Mouse (Mus musculus) liver, embryonic 16.5 days (tissue): Measurements from ENCODE around the gene Whamm. TPM values are rescaled to one million over a fixed set of nuclear protein-coding genes. Genes with fewer than 3 reads are reported as not detected.

Experiments used
- ATAC-seq: fragments of 200-750 bp; cut with Nextera tagmentation; 2 replicates; pipeline ENCODE4 v1.8.0; 2017; ENCODE audit warnings: low read depth, mild to moderate bottlenecking, moderate number of reproducible peaks, moderate library complexity
- H3K27ac ChIP-seq: fragments of 300-500 bp; sonication (generic); 2 replicates; pipeline ENCODE4 v1.5.1; 2014; ENCODE audit warnings: mild to moderate bottlenecking, low read length
- H3K27me3 ChIP-seq: fragments of 300-500 bp; sonication (generic); 2 replicates; pipeline ENCODE4 v1.6.1; 2014; ENCODE audit warnings: low read depth, low read length, mixed read lengths; ENCODE audit not compliant: control insufficient read depth, insufficient read depth
- H3K36me3 ChIP-seq: fragments of 300-500 bp; sonication (generic); 2 replicates; pipeline ENCODE4 v1.6.1; 2014; ENCODE audit warnings: mild to moderate bottlenecking; ENCODE audit not compliant: control insufficient read depth, insufficient read depth
- H3K4me1 ChIP-seq: fragments of 300-500 bp; sonication (generic); 2 replicates; pipeline ENCODE4 v1.6.1; 2014; ENCODE audit warnings: low read depth, low read length, mixed read lengths; ENCODE audit not compliant: control insufficient read depth
- H3K4me2 ChIP-seq: fragments of 300-500 bp; sonication (generic); 2 replicates; pipeline ENCODE4 v1.6.1; 2014; ENCODE audit warnings: low read depth, low read length, mixed read lengths
- H3K4me3 ChIP-seq: fragments of 300-500 bp; sonication (generic); 2 replicates; pipeline ENCODE4 v1.5.1; 2014; ENCODE audit warnings: low read depth, mild to moderate bottlenecking, low read length
- H3K9ac ChIP-seq: fragments of 300-500 bp; sonication (generic); 2 replicates; pipeline ENCODE4 v1.6.1; 2014; ENCODE audit warnings: low read depth, low read length
- H3K9me3 ChIP-seq: fragments of 300-500 bp; sonication (generic); replicated peaks from 2 replicates; pipeline ENCODE4 v1.6.1; 2016; ENCODE audit warnings: low read length; ENCODE audit not compliant: control insufficient read depth
- WGBS: fragments of 180-500 bp; shearing (Covaris S2); extraction: QIAGEN DNeasy Blood & Tissue Kit; methylation state at CpG from one replicate; pipeline ENCODE4 v1.1.7; 2014; ENCODE audit not compliant: insufficient replicate concordance; 5-methylcytosine and 5-hydroxymethylcytosine counted together
- polyA plus RNA-seq: library from polyadenylated mRNA; unstranded; fragments of >200 nt; fragmentation: Nextera tagmentation; extraction: Ambion mirVana; gene quantifications from 2 replicates; pipeline ENCODE4 v1.2.1, GENCODE M21; 2015

Whamm gene
- polyA plus RNA-seq, 1 experiment from 2014 or later = 2.4 TPM

DNA sequence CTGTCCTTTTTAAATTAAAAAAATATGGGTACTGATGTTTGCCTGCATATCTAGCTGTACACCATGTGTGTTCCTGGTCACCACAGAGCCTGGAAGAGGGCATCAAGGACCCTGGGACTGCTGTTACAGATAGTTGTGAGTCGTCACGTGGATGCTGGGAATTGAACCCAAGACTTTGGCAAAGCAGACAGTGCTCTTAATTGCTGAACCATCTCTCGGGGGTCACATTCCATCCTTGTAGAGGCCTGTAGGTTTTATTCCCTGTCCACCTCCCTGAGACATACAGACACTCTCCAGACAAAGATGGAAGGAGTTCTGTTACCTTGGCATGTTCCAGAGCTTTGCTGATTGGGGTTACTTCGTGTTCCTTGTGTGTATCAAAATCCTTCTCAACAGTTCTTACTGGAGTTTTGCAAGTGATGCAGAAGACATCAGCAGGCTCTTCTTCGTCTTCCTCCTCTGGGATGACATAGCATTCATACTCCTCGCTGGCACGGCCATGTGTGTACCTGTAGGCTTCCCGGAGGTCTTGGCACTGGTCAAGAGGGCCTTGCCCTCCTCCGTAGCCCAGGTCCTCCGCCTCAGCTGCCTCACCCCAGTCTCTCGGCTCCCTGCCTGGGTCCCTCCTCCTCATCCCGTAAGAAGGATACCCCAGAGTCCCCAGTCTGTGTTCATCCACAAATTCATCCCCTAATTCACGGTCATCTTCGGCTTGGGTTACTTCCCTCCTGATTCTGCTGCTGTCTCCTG, 11.7 kb upstream of the Whamm start:
- ATAC-seq = no peak
- Histone ChIP-seq H3K36me3 (no peaks in the 10 kb centered on the region), H3K4me2 (no peak overlapping the region), H3K4me1 (no peaks in the 10 kb centered on the region), H3K9ac (no peak overlapping the region), H3K4me3 (no peak overlapping the region), H3K9me3 (no peaks in the 10 kb centered on the region), H3K27ac (no peak overlapping the region), H3K27me3 (no peaks in the 10 kb centered on the region)
- WGBS = 70% methylated on average over 14 of the region's 14 CpGs

DNA sequence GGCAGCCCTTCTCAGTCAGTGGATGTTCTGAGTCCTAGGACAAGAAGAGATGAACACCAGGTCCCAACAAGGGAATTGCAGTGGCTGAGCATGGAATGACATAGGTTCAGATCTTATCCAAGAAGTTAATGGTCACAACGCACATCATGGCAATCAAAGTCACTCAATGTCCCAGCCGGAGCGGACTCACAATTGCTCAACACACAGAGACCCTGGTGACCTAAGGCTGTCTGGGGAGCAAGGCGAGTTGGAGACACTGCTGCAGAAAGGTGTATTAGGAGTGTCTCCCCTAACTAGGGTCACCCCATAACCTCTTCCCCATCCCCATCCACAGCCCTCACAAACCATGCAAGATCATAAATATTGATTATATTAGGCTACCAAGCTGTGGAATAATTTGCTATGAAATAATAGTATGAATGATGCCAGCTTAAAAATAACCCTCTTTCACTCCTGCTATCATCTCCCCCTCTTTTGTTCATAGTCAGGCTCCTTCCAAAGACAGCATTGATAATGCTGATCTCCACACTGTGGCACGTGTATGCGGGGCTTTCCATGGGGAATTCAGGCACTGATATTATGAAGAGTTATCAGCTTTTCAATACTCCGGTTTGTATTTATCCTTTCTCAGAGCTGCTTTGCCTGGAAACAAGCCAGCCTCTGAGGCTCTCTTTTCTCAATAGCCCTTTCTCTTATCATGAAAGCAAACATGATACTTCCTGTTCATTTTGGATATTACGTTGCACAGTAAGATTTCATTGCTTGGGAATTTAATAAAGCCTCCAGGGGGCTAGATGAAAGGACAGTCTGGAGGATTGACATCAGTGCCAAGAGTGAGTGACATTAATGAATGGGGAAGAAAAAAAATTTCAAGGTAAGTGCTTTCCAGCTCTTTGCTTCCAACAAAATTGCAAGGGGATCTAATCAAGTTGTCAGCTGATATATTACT, 10.7 kb upstream of the Whamm start:
- 57% methylated on average over 8 of the region's 8 CpGs for WGBS
- Histone ChIP-seq H3K36me3 (no peaks in the 10 kb centered on the region), H3K9me3 (no peaks in the 10 kb centered on the region), H3K27me3 (no peaks in the 10 kb centered on the region), H3K9ac (no peak overlapping the region), H3K27ac (no peak overlapping the region), H3K4me1 (no peaks in the 10 kb centered on the region), H3K4me2 (no peak overlapping the region), H3K4me3 (no peak overlapping the region)
- ATAC-seq = no peak

DNA sequence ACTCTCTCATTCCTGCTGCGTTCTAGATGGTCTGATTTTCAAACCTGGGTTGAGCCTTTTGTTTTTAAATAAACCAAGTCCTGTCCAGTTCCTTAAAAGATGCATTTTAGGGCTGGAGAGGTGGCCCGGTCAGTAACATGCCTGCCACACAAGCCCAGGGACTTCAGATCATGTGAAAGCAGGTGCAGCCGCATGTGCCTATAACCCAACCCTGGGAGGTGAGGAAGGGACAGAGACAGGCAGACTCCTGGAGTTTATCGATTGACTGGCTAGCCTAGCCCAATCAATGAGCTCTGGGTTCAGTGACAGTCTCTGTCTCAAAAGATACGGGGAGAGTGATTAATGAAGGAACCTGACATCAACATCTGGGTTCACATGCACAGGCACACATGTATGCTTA, 9.9 kb upstream of the Whamm start:
- 71% methylated on average over 5 of the region's 5 CpGs for WGBS
- Histone ChIP-seq H3K27me3 (no peaks in the 10 kb centered on the region), H3K27ac (no peak overlapping the region), H3K4me1 (no peaks in the 10 kb centered on the region), H3K9ac (no peak overlapping the region), H3K36me3 (no peaks in the 10 kb centered on the region), H3K4me3 (no peak overlapping the region), H3K4me2 (no peak overlapping the region), H3K9me3 (no peaks in the 10 kb centered on the region)
- no peak for ATAC-seq

DNA sequence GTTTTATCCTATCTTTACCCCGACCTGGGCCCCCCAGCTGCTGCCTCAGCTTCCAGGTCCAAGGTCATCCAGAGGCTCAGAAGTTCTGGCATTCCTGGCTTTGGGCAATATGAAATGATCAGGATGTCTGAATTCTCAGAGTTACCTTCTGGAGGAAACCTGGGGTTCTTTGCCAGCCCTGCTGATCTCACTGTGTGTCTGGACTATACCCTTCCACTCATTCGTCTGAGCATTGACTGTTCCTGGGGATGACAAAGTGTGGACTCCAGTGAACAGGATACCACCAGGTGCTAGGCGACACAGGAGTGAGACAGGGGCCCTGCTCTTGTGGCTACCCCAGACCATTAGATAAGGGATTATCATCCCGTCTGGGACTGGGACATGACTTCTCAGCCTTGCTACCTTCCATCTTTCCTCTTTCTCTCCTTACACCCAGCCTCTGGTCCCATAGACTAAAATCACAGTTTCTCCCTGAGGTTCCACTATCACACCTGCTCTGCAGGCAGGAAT, 7.5 kb upstream of the Whamm start:
- ATAC-seq = no peak
- Histone ChIP-seq H3K36me3 (no peaks in the 10 kb centered on the region), H3K9ac (no peak overlapping the region), H3K4me3 (no peak overlapping the region), H3K4me1 (no peaks in the 10 kb centered on the region), H3K4me2 (no peak overlapping the region), H3K27ac (no peak overlapping the region), H3K9me3 (no peaks in the 10 kb centered on the region), H3K27me3 (no peaks in the 10 kb centered on the region)
- WGBS = 37% methylated on average over 4 of the region's 4 CpGs

DNA sequence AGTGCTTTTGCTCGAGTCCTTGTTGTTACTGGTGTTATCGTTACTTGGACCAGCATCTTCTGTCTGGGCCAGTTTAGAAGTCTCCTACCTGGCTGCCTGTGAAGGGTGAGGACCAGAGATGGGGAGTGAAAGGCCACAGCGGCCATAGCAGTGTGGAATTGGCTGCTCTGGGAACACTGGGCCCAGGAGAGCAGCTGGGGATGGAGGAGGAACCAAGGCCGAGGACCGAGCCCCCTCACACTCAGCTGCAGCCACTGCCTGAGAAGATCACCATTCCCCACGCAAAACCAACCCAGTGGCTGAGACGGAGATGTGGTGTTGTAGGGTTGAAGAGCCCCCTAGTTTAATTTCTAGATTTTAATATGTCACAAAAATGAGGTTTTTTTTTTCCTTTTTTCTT, 6.3 kb upstream of the Whamm start:
- Histone ChIP-seq H3K4me2 (no peak overlapping the region), H3K9me3 (no peaks in the 10 kb centered on the region), H3K27ac (no peak overlapping the region), H3K9ac (no peak overlapping the region), H3K4me1 (no peaks in the 10 kb centered on the region), H3K27me3 (no peaks in the 10 kb centered on the region), H3K4me3 (no peak overlapping the region), H3K36me3 (no peaks in the 10 kb centered on the region)
- WGBS = 61% methylated on average over 7 of the region's 7 CpGs
- no peak for ATAC-seq

DNA sequence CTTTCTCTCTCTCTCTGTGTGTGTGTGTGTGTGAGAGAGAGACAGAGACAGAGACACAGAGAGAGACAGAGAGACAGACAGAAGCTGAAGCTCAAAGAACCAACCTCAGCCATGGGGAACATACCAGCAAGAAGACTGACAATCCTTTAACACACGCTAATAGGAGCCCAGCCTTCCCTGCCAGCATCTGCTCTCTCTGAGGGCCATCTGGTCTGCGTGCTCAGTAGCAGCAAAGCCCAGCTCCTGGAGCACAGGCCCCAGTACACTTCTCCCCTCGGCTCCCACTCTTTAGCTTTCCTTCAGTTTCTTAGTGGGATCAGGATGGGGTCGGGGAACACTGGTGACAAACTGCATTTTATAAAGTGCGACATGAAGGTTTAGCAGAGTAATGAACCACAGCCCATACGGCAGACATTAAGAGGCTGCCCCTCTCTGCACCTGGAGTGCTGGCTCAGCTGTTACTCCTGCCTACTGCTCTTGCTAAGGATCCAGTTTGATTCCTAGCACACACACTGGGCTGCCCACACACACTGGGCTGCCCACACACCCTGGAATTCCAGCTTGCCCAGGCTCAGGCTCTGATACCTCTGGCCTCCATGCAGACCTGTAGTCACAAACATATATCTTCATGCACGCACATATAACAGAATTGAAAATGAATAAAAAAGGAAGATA, 5.5 kb upstream of the Whamm start:
- Histone ChIP-seq H3K4me2 (no peak overlapping the region), H3K27ac (no peak overlapping the region), H3K27me3 (no peaks in the 10 kb centered on the region), H3K9ac (no peak overlapping the region), H3K4me3 (no peak overlapping the region), H3K9me3 (no peaks in the 10 kb centered on the region), H3K4me1 (no peaks in the 10 kb centered on the region), H3K36me3 (no peaks in the 10 kb centered on the region)
- WGBS = 61% methylated on average over 7 of the region's 7 CpGs
- no peak for ATAC-seq

DNA sequence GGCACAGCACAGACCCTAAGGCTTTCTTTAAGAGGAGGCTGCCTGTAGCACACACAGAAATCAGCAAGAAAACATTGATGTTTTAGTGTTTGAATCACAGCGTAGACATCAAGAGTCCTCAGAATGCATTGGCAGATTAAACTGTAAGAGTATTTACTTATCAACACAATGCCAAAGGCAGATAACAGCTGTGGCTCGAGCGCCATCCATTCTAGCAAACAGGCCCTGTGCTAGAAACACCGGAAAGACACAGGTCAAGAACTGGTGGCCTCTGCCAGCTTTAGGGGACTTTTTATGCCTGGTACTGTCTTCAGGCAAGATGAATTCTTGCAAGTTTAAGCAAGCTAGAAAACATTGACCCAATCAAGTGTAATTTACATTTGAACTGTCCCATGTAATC, 4.7 kb upstream of the Whamm start:
- no peaks in the 10 kb centered on the region for H3K36me3 ChIP-seq
- H3K4me3 ChIP-seq = no peak overlapping the region
- no peak for ATAC-seq
- H3K4me1 ChIP-seq = no peaks in the 10 kb centered on the region
- H3K27me3 ChIP-seq = no peaks in the 10 kb centered on the region
- H3K9ac ChIP-seq = no peak overlapping the region
- 31% methylated on average over 4 of the region's 4 CpGs for WGBS
- no peaks in the 10 kb centered on the region for H3K9me3 ChIP-seq
- no peak overlapping the region for H3K4me2 ChIP-seq
- H3K27ac ChIP-seq = no peak overlapping the region

DNA sequence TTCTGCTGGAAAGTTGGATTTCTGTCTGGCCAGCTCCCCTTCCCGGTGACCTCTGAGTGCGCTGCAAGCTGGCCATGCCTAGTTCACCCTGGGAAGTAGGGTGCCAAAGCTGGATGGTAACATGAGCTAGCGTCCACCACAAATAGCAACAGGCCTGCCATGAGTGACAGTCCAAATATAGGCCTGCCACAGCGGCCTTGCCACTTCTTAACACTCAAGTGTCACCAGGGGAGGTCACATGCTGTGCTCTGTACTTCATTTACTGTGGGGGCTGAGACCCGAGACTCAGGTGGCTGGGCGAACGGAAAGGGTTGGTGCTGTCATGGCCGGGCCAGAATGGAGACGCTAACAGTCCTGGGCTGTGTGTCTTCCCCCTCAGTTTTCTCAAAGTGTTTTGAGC, 4.2 kb upstream of the Whamm start, which contains the start of gene Fsd2:
Gene Fsd2 (minus strand): TSS at position 53 of the 400 bp plus-strand sequence.
- Histone ChIP-seq H3K27ac (no peak within 1 kb of the TSS), H3K4me1 (no peaks in the 10 kb centered on the region), H3K27me3 (no peaks in the 10 kb centered on the region), H3K36me3 (no peaks in the 10 kb centered on the region), H3K9ac (no peak within 1 kb of the TSS), H3K4me2 (no peak within 1 kb of the TSS), H3K9me3 (no peaks in the 10 kb centered on the region), H3K4me3 (no peak within 1 kb of the TSS)
- 77% methylated on average over 9 of the region's 9 CpGs for WGBS
- no peak for ATAC-seq
